Mouse (Mus musculus): ENCODE results near the gene Grip1. TPM values are rescaled to one million over a fixed set of nuclear protein-coding genes. Genes with fewer than 3 reads are reported as not detected.

Gene Grip1
- polyA plus RNA-seq, 1 experiment from 2014 or later = 16.2 TPM

GRCm38 (mm10) chr10:119802421-119802820 is 348.8 kb downstream of the Grip1 start:
- Histone ChIP-seq H3K9me3 (ENCODE audit: control insufficient read depth, low read length) (no peaks in the 10 kb centered on the region), H3K4me3 (ENCODE audit: low read depth, low read length) (no peak overlapping the region), H3K4me1 (ENCODE audit: control insufficient read depth, insufficient read depth, low read length) (peaks cover 10% of the 10 kb centered on the region; the same call in 1 of the 2 replicates), H3K9ac (ENCODE audit: low read length) (no peak overlapping the region), H3K27ac (ENCODE audit: low read depth, low read length) (no peak overlapping the region), H3K36me3 (ENCODE audit: control insufficient read depth, insufficient read depth, low read length) (no peaks in the 10 kb centered on the region), H3K4me2 (ENCODE audit: low read depth) (no peak overlapping the region), H3K27me3 (ENCODE audit: control insufficient read depth, insufficient read depth, low read length) (no peaks in the 10 kb centered on the region)
- no peak for DNase-seq (ENCODE audit: low spot score)
- 62% methylated on average over 6 of the region's 6 CpGs for WGBS
- no peak for ATAC-seq (ENCODE audit: insufficient read depth, low FRiP score, low TSS enrichment)

- Histone ChIP-seq H3K9ac (ENCODE audit: low read length) (no peak overlapping the region), H3K4me3 (ENCODE audit: low read depth, low read length) (no peak overlapping the region), H3K4me1 (ENCODE audit: control insufficient read depth, insufficient read depth, low read length) (peaks cover 10% of the 10 kb centered on the region; the same call in 1 of the 2 replicates), H3K27ac (ENCODE audit: low read depth, low read length) (no peak overlapping the region), H3K4me2 (ENCODE audit: low read depth) (no peak overlapping the region), H3K36me3 (ENCODE audit: control insufficient read depth, insufficient read depth, low read length) (no peaks in the 10 kb centered on the region), H3K9me3 (ENCODE audit: control insufficient read depth, low read length) (no peaks in the 10 kb centered on the region), H3K27me3 (ENCODE audit: control insufficient read depth, insufficient read depth, low read length) (no peaks in the 10 kb centered on the region)
- ATAC-seq (ENCODE audit: insufficient read depth, low FRiP score, low TSS enrichment) (peak; percentile 70; the same call in 1 of the 2 replicates), DNase-seq (ENCODE audit: low spot score) (peak; percentile 50)
- WGBS = 63% methylated on average over 13 of the region's 13 CpGs
Observed at GRCm38 (mm10) chr10:119803633-119804422, 350.2 kb downstream of the Grip1 start.

GRCm38 (mm10) chr10:119804423-119804814 is 350.8 kb downstream of the Grip1 start:
- Histone ChIP-seq H3K36me3 (ENCODE audit: control insufficient read depth, insufficient read depth, low read length) (no peaks in the 10 kb centered on the region), H3K4me3 (ENCODE audit: low read depth, low read length) (no peak overlapping the region), H3K9ac (ENCODE audit: low read length) (no peak overlapping the region), H3K4me1 (ENCODE audit: control insufficient read depth, insufficient read depth, low read length) (peaks cover 10% of the 10 kb centered on the region; the same call in 1 of the 2 replicates), H3K9me3 (ENCODE audit: control insufficient read depth, low read length) (no peaks in the 10 kb centered on the region), H3K4me2 (ENCODE audit: low read depth) (no peak overlapping the region), H3K27ac (ENCODE audit: low read depth, low read length) (no peak overlapping the region), H3K27me3 (ENCODE audit: control insufficient read depth, insufficient read depth, low read length) (no peaks in the 10 kb centered on the region)
- DNase-seq (ENCODE audit: low spot score) = no peak
- WGBS = 85% methylated on average over 9 of the region's 9 CpGs
- no peak for ATAC-seq (ENCODE audit: insufficient read depth, low FRiP score, low TSS enrichment)

GRCm38 (mm10) chr10:119805082-119805481 is 351.5 kb downstream of the Grip1 start:
- no peak overlapping the region for H3K9ac ChIP-seq (ENCODE audit: low read length)
- no peaks in the 10 kb centered on the region for H3K27me3 ChIP-seq (ENCODE audit: control insufficient read depth, insufficient read depth, low read length)
- no peaks in the 10 kb centered on the region for H3K36me3 ChIP-seq (ENCODE audit: control insufficient read depth, insufficient read depth, low read length)
- no peak for DNase-seq (ENCODE audit: low spot score)
- peaks cover 10% of the 10 kb centered on the region; the same call in 1 of the 2 replicates for H3K4me1 ChIP-seq (ENCODE audit: control insufficient read depth, insufficient read depth, low read length)
- WGBS = 88% methylated on average over 7 of the region's 7 CpGs
- H3K4me2 ChIP-seq (ENCODE audit: low read depth) = no peak overlapping the region
- H3K4me3 ChIP-seq (ENCODE audit: low read depth, low read length) = no peak overlapping the region
- no peaks in the 10 kb centered on the region for H3K9me3 ChIP-seq (ENCODE audit: control insufficient read depth, low read length)
- H3K27ac ChIP-seq (ENCODE audit: low read depth, low read length) = no peak overlapping the region
- ATAC-seq (ENCODE audit: insufficient read depth, low FRiP score, low TSS enrichment) = no peak

GRCm38 (mm10) chr10:119806151-119806550 is 352.5 kb downstream of the Grip1 start:
- H3K4me3 ChIP-seq (ENCODE audit: low read depth, low read length) = no peak overlapping the region
- no peak overlapping the region for H3K9ac ChIP-seq (ENCODE audit: low read length)
- no peaks in the 10 kb centered on the region for H3K36me3 ChIP-seq (ENCODE audit: control insufficient read depth, insufficient read depth, low read length)
- H3K4me2 ChIP-seq (ENCODE audit: low read depth) = no peak overlapping the region
- H3K27me3 ChIP-seq (ENCODE audit: control insufficient read depth, insufficient read depth, low read length) = no peaks in the 10 kb centered on the region
- ATAC-seq (ENCODE audit: insufficient read depth, low FRiP score, low TSS enrichment) (peak; percentile 28; the same call in 1 of the 2 replicates), DNase-seq (ENCODE audit: low spot score) (peak; percentile 21)
- WGBS = 17% methylated on average over 8 of the region's 8 CpGs
- peak overlapping the region; percentile 55; the same call in 1 of the 2 replicates for H3K27ac ChIP-seq (ENCODE audit: low read depth, low read length)
- H3K4me1 ChIP-seq (ENCODE audit: control insufficient read depth, insufficient read depth, low read length) = peaks cover 10% of the 10 kb centered on the region; the same call in 1 of the 2 replicates
- H3K9me3 ChIP-seq (ENCODE audit: control insufficient read depth, low read length) = no peaks in the 10 kb centered on the region

GRCm38 (mm10) chr10:119808384-119808783 is 354.8 kb downstream of the Grip1 start:
- no peak overlapping the region for H3K4me3 ChIP-seq (ENCODE audit: low read depth, low read length)
- peaks cover 10% of the 10 kb centered on the region; the same call in 1 of the 2 replicates for H3K4me1 ChIP-seq (ENCODE audit: control insufficient read depth, insufficient read depth, low read length)
- H3K27me3 ChIP-seq (ENCODE audit: control insufficient read depth, insufficient read depth, low read length) = no peaks in the 10 kb centered on the region
- ATAC-seq (ENCODE audit: insufficient read depth, low FRiP score, low TSS enrichment) (no peak), DNase-seq (ENCODE audit: low spot score) (no peak)
- H3K27ac ChIP-seq (ENCODE audit: low read depth, low read length) = no peak overlapping the region
- 87% methylated on average over 5 of the region's 5 CpGs for WGBS
- no peaks in the 10 kb centered on the region for H3K36me3 ChIP-seq (ENCODE audit: control insufficient read depth, insufficient read depth, low read length)
- no peak overlapping the region for H3K9ac ChIP-seq (ENCODE audit: low read length)
- H3K9me3 ChIP-seq (ENCODE audit: control insufficient read depth, low read length) = no peaks in the 10 kb centered on the region
- H3K4me2 ChIP-seq (ENCODE audit: low read depth) = no peak overlapping the region

- peaks cover 11% of the 10 kb centered on the region for H3K4me1 ChIP-seq (ENCODE audit: control insufficient read depth, insufficient read depth, low read length)
- DNase-seq (ENCODE audit: low spot score) (no peak), ATAC-seq (ENCODE audit: insufficient read depth, low FRiP score, low TSS enrichment) (no peak)
- H3K9ac ChIP-seq (ENCODE audit: low read length) = no peak overlapping the region
- 83% methylated on average over 4 of the region's 4 CpGs for WGBS
- H3K36me3 ChIP-seq (ENCODE audit: control insufficient read depth, insufficient read depth, low read length) = no peaks in the 10 kb centered on the region
- H3K4me3 ChIP-seq (ENCODE audit: low read depth, low read length) = no peak overlapping the region
- H3K27ac ChIP-seq (ENCODE audit: low read depth, low read length) = no peak overlapping the region
- H3K27me3 ChIP-seq (ENCODE audit: control insufficient read depth, insufficient read depth, low read length) = no peaks in the 10 kb centered on the region
- no peaks in the 10 kb centered on the region for H3K9me3 ChIP-seq (ENCODE audit: control insufficient read depth, low read length)
- H3K4me2 ChIP-seq (ENCODE audit: low read depth) = no peak overlapping the region
Observed at GRCm38 (mm10) chr10:119814087-119814486, 360.5 kb downstream of the Grip1 start.

- DNase-seq (ENCODE audit: low spot score) (no peak), ATAC-seq (ENCODE audit: insufficient read depth, low FRiP score, low TSS enrichment) (no peak)
- Histone ChIP-seq H3K27ac (ENCODE audit: low read depth, low read length) (no peak overlapping the region), H3K4me3 (ENCODE audit: low read depth, low read length) (no peak overlapping the region), H3K9ac (ENCODE audit: low read length) (no peak overlapping the region), H3K27me3 (ENCODE audit: control insufficient read depth, insufficient read depth, low read length) (no peaks in the 10 kb centered on the region), H3K9me3 (ENCODE audit: control insufficient read depth, low read length) (no peaks in the 10 kb centered on the region), H3K4me1 (ENCODE audit: control insufficient read depth, insufficient read depth, low read length) (peaks cover 16% of the 10 kb centered on the region), H3K4me2 (ENCODE audit: low read depth) (no peak overlapping the region), H3K36me3 (ENCODE audit: control insufficient read depth, insufficient read depth, low read length) (no peaks in the 10 kb centered on the region)
- WGBS = 66% methylated on average over 5 of the region's 5 CpGs
Observed at GRCm38 (mm10) chr10:119816001-119816400, 362.4 kb downstream of the Grip1 start.

GRCm38 (mm10) chr10:119818381-119818780 is 364.8 kb downstream of the Grip1 start:
- ATAC-seq (ENCODE audit: insufficient read depth, low FRiP score, low TSS enrichment) (no peak), DNase-seq (ENCODE audit: low spot score) (no peak)
- H3K4me3 ChIP-seq (ENCODE audit: low read depth, low read length) = no peak overlapping the region
- no peaks in the 10 kb centered on the region for H3K27me3 ChIP-seq (ENCODE audit: control insufficient read depth, insufficient read depth, low read length)
- H3K9ac ChIP-seq (ENCODE audit: low read length) = no peak overlapping the region
- peaks cover 16% of the 10 kb centered on the region for H3K4me1 ChIP-seq (ENCODE audit: control insufficient read depth, insufficient read depth, low read length)
- no peak overlapping the region for H3K4me2 ChIP-seq (ENCODE audit: low read depth)
- no peaks in the 10 kb centered on the region for H3K36me3 ChIP-seq (ENCODE audit: control insufficient read depth, insufficient read depth, low read length)
- WGBS = 43% methylated on average over 5 of the region's 5 CpGs
- no peaks in the 10 kb centered on the region for H3K9me3 ChIP-seq (ENCODE audit: control insufficient read depth, low read length)
- no peak overlapping the region for H3K27ac ChIP-seq (ENCODE audit: low read depth, low read length)

Data from neural tube, embryonic 11.5 days (tissue).